Mouse (Mus musculus) E14TG2a.4 (cell line): Measurements from ENCODE around the gene Adamtsl1.

Source experiments
- CTCF ChIP-seq: conservative IDR thresholded peaks from 2 replicates; pipeline ENCODE4 v1.5.1; 2014; ENCODE audit warnings: low read length
- POU5F1 ChIP-seq: IDR thresholded peaks from 2 replicates; pipeline ENCODE4 v1.6.1; 2014; ENCODE audit warnings: low read length, borderline replicate concordance

- TF ChIP-seq CTCF (no peak), POU5F1 (no peak)
These were observed 462.2 kb downstream of the Adamtsl1 start for GRCm38 (mm10) chr4:85976188-85976587.
